Mouse (Mus musculus) CD4-positive, CD25-positive, alpha-beta regulatory T cell (primary cell): ENCODE measurements around the gene Stoml3. TPM values are rescaled to one million over a fixed set of nuclear protein-coding genes. Genes with fewer than 3 reads are reported as not detected.

Source experiments
- polyA plus RNA-seq: library from polyadenylated mRNA; unstranded; fragments of 100-300 nt; shearing (Covaris generic); gene quantifications from one replicate; pipeline ENCODE4 v1.2.1, GENCODE M21; 2017

Gene Stoml3
- polyA plus RNA-seq = not detected

GRCm38 (mm10) chr3:53488353-53488752 lies at the start of gene Stoml3:
Gene Stoml3 (plus strand): TSS chr3:53488653.

GRCm38 (mm10) chr3:53463046-53463764 lies 25.2 kb upstream of the Stoml3 start, which contains the start of the genes Nhlrc3 and Proser1:
Gene Nhlrc3 (minus strand): TSS chr3:53463332.
Gene Proser1 (plus strand): TSS chr3:53463666.

Other genes with a start within 250 kb of the Stoml3 start
- 14.0 TPM for gene Nhlrc3, start 25.3 kb upstream of the Stoml3 start, polyA plus RNA-seq
- gene Proser1, start 25.0 kb upstream of the Stoml3 start, polyA plus RNA-seq = 24.8 TPM
- 0.14 TPM for gene Frem2, start 168.7 kb downstream of the Stoml3 start, polyA plus RNA-seq